Mouse (Mus musculus) colon, adult 2 months (tissue): ENCODE measurements around the gene Znrf4. TPM values are rescaled to one million over a fixed set of nuclear protein-coding genes. Genes with fewer than 3 reads are reported as not detected.

Experiments used
- polyA plus RNA-seq: library from polyadenylated mRNA; depleted of rRNA; stranded (reverse); fragments of >200 nt; gene quantifications from 2 replicates; pipeline ENCODE4 v1.2.3, GENCODE M21; 2012; rRNA removed

Znrf4 gene
- polyA plus RNA-seq: not detected in 2 replicates

DNA sequence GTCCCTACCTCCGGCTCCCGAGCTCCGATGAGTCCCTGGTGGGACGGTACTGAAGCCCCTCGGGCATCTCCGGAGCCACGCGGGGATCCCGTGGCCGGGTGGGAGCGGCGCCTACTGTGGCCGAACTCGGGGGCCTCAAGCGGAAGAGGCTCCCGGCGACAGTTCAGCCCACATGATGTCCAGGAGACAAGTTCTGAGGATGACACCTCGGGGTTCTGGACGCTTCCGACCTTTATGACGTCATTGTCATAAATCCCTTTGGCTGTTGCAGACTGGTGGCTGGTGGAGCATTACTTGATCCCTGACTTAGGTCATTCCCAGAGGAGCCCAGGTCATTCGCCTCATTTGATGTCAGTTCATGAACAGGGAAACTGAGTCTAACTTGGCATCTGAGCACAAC is at the start of gene Znrf4:
TSS of gene Znrf4 (minus strand) at position 122 of the 400 bp plus-strand sequence.

DNA sequence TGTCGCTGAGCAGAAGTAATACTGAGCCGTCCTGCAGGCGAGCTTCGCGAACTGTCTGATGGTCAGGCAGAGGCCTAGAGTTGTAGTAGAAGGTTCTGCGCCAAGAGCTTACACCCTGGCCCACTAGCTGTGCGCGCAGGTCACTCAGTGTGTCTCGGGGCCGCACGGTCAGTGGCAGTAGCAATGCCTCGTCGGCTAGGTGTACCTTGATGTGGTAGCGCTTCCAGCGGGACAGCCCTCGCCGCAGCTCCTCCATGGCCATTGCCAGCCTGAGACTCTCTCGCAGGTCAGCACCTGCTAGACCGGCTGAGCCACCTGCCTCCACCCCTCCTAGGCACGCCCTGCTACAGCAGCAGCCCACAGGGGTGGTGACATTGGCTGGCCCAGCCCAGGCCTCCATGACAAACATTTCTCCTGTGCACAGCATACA is 41.9 kb upstream of the Znrf4 start, which contains the start of gene Gm20219:
TSS of gene Gm20219 (minus strand) at position 266 of the 430 bp plus-strand sequence.

GRCm38 (mm10) chr17:56476402-56476752 is 35.9 kb downstream of the Znrf4 start, which contains the start of gene Ptprs:
Ptprs (minus strand) TSS chr17:56476483.

Other genes starting within 250 kb of the Znrf4 start
- 42.4 and 48.5 TPM in 2 replicates for gene Ticam1, start 235.6 kb downstream of the Znrf4 start, polyA plus RNA-seq
- 49.5 and 51.8 TPM in 2 replicates for gene Plin3, start 219.6 kb downstream of the Znrf4 start, polyA plus RNA-seq
- not detected in 2 replicates for gene Arrdc5, start 212.1 kb downstream of the Znrf4 start, polyA plus RNA-seq
- gene Uhrf1, start 209.1 kb downstream of the Znrf4 start, polyA plus RNA-seq: 14.5 and 15.3 TPM in 2 replicates
- gene Kdm4b, start 186.4 kb downstream of the Znrf4 start, polyA plus RNA-seq: 39.1 and 44.1 TPM in 2 replicates
- gene Ptprs, start 35.9 kb downstream of the Znrf4 start, polyA plus RNA-seq: 115 and 127 TPM in 2 replicates
- gene Gm20219, start 42.0 kb upstream of the Znrf4 start, polyA plus RNA-seq: 7.0 and 8.1 TPM in 2 replicates
- 83.7 and 97.7 TPM in 2 replicates for gene Safb2, start 72.2 kb upstream of the Znrf4 start, polyA plus RNA-seq
- gene Safb, start 72.4 kb upstream of the Znrf4 start, polyA plus RNA-seq: 70.0 and 79.4 TPM in 2 replicates
- 228 and 238 TPM in 2 replicates for gene 2410015M20Rik, start 97.3 kb upstream of the Znrf4 start, polyA plus RNA-seq
- gene Rpl36, start 101.0 kb upstream of the Znrf4 start, polyA plus RNA-seq: 3,218 and 3,337 TPM in 2 replicates
- gene Lonp1, start 114.5 kb upstream of the Znrf4 start, polyA plus RNA-seq: 61.2 and 64.0 TPM in 2 replicates
- 0.30 and 0.41 TPM in 2 replicates for gene Catsperd, start 115.7 kb upstream of the Znrf4 start, polyA plus RNA-seq
- 77.0 and 80.9 TPM in 2 replicates for gene Ranbp3, start 160.9 kb upstream of the Znrf4 start, polyA plus RNA-seq
- gene Ndufa11, start 205.3 kb upstream of the Znrf4 start, polyA plus RNA-seq: 678 and 874 TPM in 2 replicates
- 29.0 and 41.6 TPM in 2 replicates for gene Vmac, start 205.6 kb upstream of the Znrf4 start, polyA plus RNA-seq
- 58.2 and 62.5 TPM in 2 replicates for gene Nrtn, start 245.1 kb upstream of the Znrf4 start, polyA plus RNA-seq